Comparison of ENCODE assay signal across 9 mouse cellular contexts in the genomic region with DNA sequence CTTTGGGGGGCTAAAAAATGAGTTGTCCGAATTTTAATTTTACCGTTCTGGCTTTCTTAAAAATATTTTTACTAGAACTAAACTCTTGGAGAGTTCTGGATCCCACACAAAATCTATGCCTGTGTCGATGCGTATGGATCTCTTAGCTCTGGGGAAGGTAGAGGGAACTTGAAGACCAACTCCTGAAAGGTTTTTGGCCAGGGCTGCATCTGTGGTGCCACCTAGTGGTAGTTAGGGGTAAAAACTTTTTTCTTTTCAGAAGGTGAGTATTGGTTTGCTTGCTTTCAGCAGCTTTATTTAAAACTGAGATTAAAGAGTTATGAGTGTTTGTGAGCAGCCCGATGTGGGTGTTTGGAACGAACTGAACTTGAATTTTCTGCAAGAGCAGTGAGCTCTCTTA. TPM values are rescaled to one million over a fixed set of nuclear protein-coding genes. Genes with fewer than 3 reads are reported as not detected.
A peak's percentile ranks its signal among the peaks of the same experiment; 100 is the strongest.
DNase-seq lines count a peak whose midpoint lies in the region; ATAC-seq and TF ChIP-seq lines count a peak whose summit lies in the region.
"Had no signal": no experiment of that assay in that cellular context is flagged by ENCODE, and none has a peak within 500 bp of the region (broad histone marks: within the 10 kb centered on the region; RNA-seq: fewer than 3 reads in every experiment).

No protein-coding gene starts in this region.

- no peak for ATAC-seq in forebrain, embryonic 14.5 days
- no peak for ATAC-seq in forebrain, embryonic 16.5 days
- no peak for ATAC-seq in liver, embryonic 12.5 days
- 0 out of 2 replicates have a peak, but pooled peaks have one; percentile 43 for ATAC-seq in monocyte, adult 5-6 weeks (replicated peaks; ENCODE audit: insufficient number of reproducible peaks, low FRiP score, low TSS enrichment, poor library complexity, severe bottlenecking)

- H3K79me2 ChIP-seq in liver, adult 2 months (ENCODE audit: control insufficient read depth, insufficient read depth, low read length) = no peaks in the 10 kb centered on the region

- no peaks in the 10 kb centered on the region for H3K9me3 ChIP-seq in forebrain, embryonic 14.5 days (replicated peaks; ENCODE audit: control insufficient read depth, low read length)
- H3K9me3 ChIP-seq in forebrain, embryonic 16.5 days (ENCODE audit: control insufficient read depth, low read length) = no peaks in the 10 kb centered on the region
- H3K9me3 ChIP-seq in liver, embryonic 12.5 days (replicated peaks) = no peaks in the 10 kb centered on the region

- H3K4me1 ChIP-seq in forebrain, embryonic 14.5 days (ENCODE audit: control insufficient read depth, insufficient read depth, low read length) = no peaks in the 10 kb centered on the region
- H3K4me1 ChIP-seq in forebrain, embryonic 16.5 days (replicated peaks; ENCODE audit: control insufficient read depth, insufficient read depth, low read length) = no peaks in the 10 kb centered on the region; the same call in 1 of the 2 replicates
- H3K4me1 ChIP-seq in liver, adult 2 months (ENCODE audit: control insufficient read depth, insufficient read depth, low read length) = no peaks in the 10 kb centered on the region
- H3K4me1 ChIP-seq in liver, embryonic 12.5 days = no peaks in the 10 kb centered on the region

- no peak overlapping the region for H3K4me2 ChIP-seq in forebrain, embryonic 14.5 days (ENCODE audit: low read length)
- H3K4me2 ChIP-seq in forebrain, embryonic 16.5 days (ENCODE audit: low read length) = no peak overlapping the region
- no peak overlapping the region for H3K4me2 ChIP-seq in liver, embryonic 12.5 days

- no peak overlapping the region for H3K27ac ChIP-seq in forebrain, embryonic 14.5 days (ENCODE audit: low read depth, low read length)
- H3K27ac ChIP-seq in forebrain, embryonic 16.5 days (ENCODE audit: low read length) = no peak overlapping the region
- no peak overlapping the region for H3K27ac ChIP-seq in liver, adult 2 months (replicated peaks; ENCODE audit: insufficient read depth, low read depth, low read length)
- H3K27ac ChIP-seq in liver, embryonic 12.5 days = no peak overlapping the region

- no peak for TF ChIP-seq POLR2A in liver, adult 2 months (IDR thresholded peaks at IDR 0.05; ENCODE audit: extremely low read depth, insufficient read depth, low read length)

- H3K36me3 ChIP-seq in forebrain, embryonic 14.5 days (ENCODE audit: control insufficient read depth, insufficient read depth, low read length) = no peaks in the 10 kb centered on the region
- H3K36me3 ChIP-seq in forebrain, embryonic 16.5 days (ENCODE audit: control insufficient read depth, insufficient read depth) = no peaks in the 10 kb centered on the region
- H3K36me3 ChIP-seq in liver, adult 2 months (ENCODE audit: control insufficient read depth, insufficient read depth, low read length) = no peaks in the 10 kb centered on the region
- no peaks in the 10 kb centered on the region for H3K36me3 ChIP-seq in liver, embryonic 12.5 days

- no peak overlapping the region for H3K9ac ChIP-seq in forebrain, embryonic 14.5 days (ENCODE audit: low read length)
- H3K9ac ChIP-seq in forebrain, embryonic 16.5 days (replicated peaks; ENCODE audit: low read depth, low read length) = no peak overlapping the region
- no peak overlapping the region for H3K9ac ChIP-seq in liver, adult 2 months (ENCODE audit: low read depth, low read length)
- H3K9ac ChIP-seq in liver, embryonic 12.5 days = no peak overlapping the region

- peak; percentile 55 for TF ChIP-seq CTCF in liver, adult 2 months (IDR thresholded peaks at IDR 0.05; ENCODE audit: low read depth, low read length)

- WGBS in forebrain, embryonic 14.5 days = 27% methylated on average over 6 of the region's 6 CpGs
- WGBS in forebrain, embryonic 16.5 days = 23% methylated on average over 6 of the region's 6 CpGs
- WGBS in liver, adult 2 months = 21% methylated on average over 6 of the region's 6 CpGs
- 19% methylated on average over 6 of the region's 6 CpGs for WGBS in liver, embryonic 12.5 days (ENCODE audit: insufficient replicate concordance)

- H3K4me3 ChIP-seq in forebrain, embryonic 14.5 days (ENCODE audit: low read depth, low read length) = no peak overlapping the region
- no peak overlapping the region for H3K4me3 ChIP-seq in forebrain, embryonic 16.5 days (replicated peaks; ENCODE audit: low read length)
- no peak overlapping the region for H3K4me3 ChIP-seq in liver, adult 2 months (ENCODE audit: insufficient read depth, low read depth, low read length)
- H3K4me3 ChIP-seq in liver, embryonic 12.5 days = no peak overlapping the region

- no peaks in the 10 kb centered on the region for H3K27me3 ChIP-seq in forebrain, embryonic 14.5 days (replicated peaks; ENCODE audit: control insufficient read depth, insufficient read depth, low read length)
- H3K27me3 ChIP-seq in forebrain, embryonic 16.5 days (replicated peaks; ENCODE audit: control insufficient read depth, insufficient read depth, low read length) = no peaks in the 10 kb centered on the region
- no peaks in the 10 kb centered on the region for H3K27me3 ChIP-seq in liver, adult 2 months (ENCODE audit: control insufficient read depth, insufficient read depth, low read length)
- H3K27me3 ChIP-seq in liver, embryonic 12.5 days (replicated peaks) = no peaks in the 10 kb centered on the region

- DNase-seq in forebrain, embryonic 14.5 days (ENCODE audit: low spot score) = peak; percentile 74
- DNase-seq in liver, adult 2 months (ENCODE audit: extremely low read depth, low read depth, low spot score) = peak; percentile 31
- DNase-seq in adipocyte (ENCODE audit: low spot score) = peak; percentile 68
- peak; percentile 26 for DNase-seq in fibroblast of lung, adult 2 months (ENCODE audit: low read depth)
- no peak for DNase-seq in urinary bladder, postnatal 4 days (ENCODE audit: low spot score in 2 of 2)

RNA-seq across cellular contexts. Expression of gene Rerg, which starts 21.8 kb away (rescaled TPM):
- polyA plus RNA-seq in forebrain, embryonic 14.5 days (2014; fragmentation: Nextera tagmentation; extraction: Ambion mirVana) = 4.8 and 6.2 TPM in 2 replicates
- 6.9 and 7.2 TPM in 2 replicates for polyA plus RNA-seq in forebrain, embryonic 16.5 days (2015; fragmentation: Nextera tagmentation; extraction: Ambion mirVana)
- total RNA-seq in liver, adult 2 months (2014; rRNA removed) = 2.2 and 2.8 TPM in 2 replicates
- polyA plus RNA-seq in liver, adult 2 months (2012; rRNA removed) = 1.3 and 2.2 TPM in 2 replicates
- 2.8 and 3.0 TPM in 2 replicates for polyA plus RNA-seq in liver, embryonic 12.5 days (2016; fragmentation: Nextera tagmentation; extraction: Ambion mirVana)
- total RNA-seq in monocyte, adult 5-6 weeks (2017) = not detected in 3 replicates
- total RNA-seq: neutrophil, adult 5-6 weeks had no signal

Comparison
In these comparisons a context has a peak if more than half of its experiments do, and no peak if none do; other contexts are left out.
1. DNase-seq: peak in forebrain, embryonic 14.5 days (single experiment), liver, adult 2 months (single experiment), adipocyte (single experiment) and fibroblast of lung, adult 2 months (single experiment); none in urinary bladder, postnatal 4 days (0 of 2).